Mouse (Mus musculus): ENCODE measurements at regions not wholly inside any gene's neighbourhood (a gene's known extent, or its start where the extent isn't known, plus 50 kb on each side); places are given as distances from the start of the nearest gene placed in this dataset.

DNA sequence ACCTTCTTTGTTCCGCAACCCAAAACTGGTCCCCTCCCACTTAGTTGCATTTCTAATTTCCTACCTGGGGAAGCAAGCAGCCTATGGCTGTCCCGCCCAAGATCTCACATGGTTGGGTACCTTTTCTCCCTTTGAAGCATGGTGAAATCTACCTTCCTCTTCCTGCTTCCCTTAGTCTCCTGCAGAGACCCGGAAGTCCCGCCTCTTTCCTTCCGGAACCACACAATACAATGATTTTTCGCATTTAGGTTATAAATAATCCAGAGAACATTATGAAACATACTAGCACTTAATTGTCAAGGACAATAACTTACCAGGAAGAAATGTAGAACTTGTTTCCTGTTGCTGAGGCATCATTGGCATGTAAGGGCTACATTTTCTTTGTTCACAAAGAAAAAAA is 58.8 kb downstream of the 1700009N14Rik start:
- no peak for DNase-seq

DNA sequence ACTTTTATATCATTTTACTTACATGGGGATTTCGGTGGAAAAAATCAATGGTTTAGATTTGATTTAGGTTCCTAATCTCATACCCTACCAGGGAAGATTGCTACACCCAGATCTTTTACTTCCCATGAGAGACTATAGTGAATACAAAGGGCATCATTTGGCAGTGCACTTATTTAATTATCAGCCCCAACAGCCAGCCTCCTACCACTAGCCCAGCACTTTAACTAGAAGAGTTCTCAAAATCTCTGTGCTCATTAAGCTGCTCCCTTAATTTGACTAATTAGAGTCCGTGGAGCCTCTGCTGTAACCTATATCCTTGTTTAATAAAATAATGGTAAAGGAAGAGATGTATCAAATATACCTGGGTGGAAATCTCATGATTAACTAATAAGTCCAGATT is 77.4 kb downstream of the 1700009N14Rik start:
- DNase-seq = no peak

DNA sequence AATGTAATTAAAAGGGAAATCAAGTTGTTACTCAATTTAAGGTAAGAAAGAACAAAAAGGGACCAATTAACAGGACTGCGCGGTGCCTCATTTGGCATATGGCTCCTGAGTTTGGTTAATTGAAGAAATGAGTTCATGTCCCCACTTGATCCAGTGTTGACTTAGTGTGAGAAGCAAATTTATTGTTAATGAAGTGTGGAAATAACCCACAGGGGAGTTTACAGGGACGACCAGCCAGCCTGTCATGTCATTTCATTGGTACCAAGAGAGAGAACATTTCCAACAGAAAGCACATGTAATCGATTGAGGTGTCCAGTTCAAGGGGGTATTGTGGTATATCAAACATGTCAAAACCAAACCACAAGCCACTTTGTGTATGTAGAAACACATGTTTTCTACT is 78.6 kb downstream of the 1700009N14Rik start:
- DNase-seq = no peak

DNA sequence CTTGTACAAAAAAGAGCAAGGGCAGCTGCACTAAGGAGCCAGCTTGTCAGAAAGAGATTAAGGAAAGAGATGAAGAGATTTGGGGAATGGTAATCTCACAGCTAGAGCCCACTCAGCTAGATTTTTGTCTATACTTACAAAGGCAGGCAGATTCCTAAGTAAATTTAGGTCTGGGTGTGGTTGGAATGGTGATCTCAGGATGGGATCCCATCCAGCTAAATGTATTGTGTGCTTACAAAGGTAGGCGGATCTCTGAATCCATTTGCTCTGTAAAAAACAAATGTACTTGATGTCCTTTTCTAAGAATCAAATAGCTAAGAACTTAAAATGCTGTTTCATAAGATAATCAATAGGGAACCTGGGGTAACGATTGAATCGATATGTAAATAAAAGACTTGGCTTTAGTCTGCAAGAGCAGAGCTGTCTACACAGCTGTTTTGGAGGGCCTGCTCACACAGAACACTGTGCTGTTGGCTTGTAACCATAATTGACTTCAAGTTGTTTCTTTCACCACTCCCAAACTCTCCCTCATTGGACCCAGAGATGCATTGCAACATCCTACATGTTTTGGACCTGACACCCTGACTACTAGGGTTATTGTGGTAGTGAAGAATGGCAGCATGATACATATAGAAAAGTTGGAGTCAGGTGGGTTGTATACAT is 106.1 kb downstream of the 1700009N14Rik start:
- no peak for DNase-seq

DNA sequence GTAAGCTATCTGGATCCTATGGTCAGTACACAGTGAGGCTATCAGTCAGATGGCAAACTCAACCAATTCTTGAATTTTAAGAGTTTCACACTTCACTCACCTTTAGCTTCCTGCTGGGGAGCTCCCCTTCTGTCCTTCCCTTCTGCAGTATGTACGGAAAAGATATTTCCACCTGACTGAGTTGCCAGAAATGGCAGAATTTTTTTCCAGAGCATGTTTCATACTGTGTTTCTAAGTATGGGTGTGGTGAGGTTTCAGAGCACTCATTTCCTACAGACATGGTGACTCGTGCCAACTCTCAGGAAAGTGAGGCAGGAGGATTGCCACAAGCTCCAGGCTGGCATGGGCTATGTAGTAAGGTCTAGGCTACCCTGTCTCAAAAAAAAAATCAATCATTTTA is 147.3 kb downstream of the 1700009N14Rik start:
- no peak for DNase-seq

- no peak for DNase-seq
Observed at GRCm38 (mm10) chr4:39605046-39605445, 155.0 kb downstream of the 1700009N14Rik start.

DNA sequence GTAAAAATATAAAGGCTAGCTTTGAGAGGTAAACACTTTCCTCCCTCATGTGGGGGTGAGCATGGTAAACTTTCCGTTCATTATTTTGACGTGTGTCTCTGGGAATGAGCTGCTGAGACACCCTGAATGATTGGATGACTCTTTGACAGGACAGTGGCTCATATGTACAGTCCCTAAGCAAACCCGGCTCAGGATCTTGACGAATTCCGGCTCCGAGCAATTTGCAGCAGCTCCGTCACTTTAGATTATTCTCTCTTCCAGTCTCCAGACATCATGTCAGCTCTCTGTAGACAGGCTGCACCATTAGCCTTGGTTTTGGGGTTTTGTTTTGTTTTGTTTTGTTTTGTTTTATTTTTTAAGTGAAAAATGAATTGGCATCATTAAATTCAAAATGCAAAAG is 194.0 kb downstream of the 1700009N14Rik start:
- no peak for DNase-seq

- DNase-seq = no peak
Observed at GRCm38 (mm10) chr4:39644849-39645248, 194.8 kb downstream of the 1700009N14Rik start.

GRCm38 (mm10) chr4:39660538-39660937 is 210.4 kb downstream of the 1700009N14Rik start:
- no peak for DNase-seq

DNA sequence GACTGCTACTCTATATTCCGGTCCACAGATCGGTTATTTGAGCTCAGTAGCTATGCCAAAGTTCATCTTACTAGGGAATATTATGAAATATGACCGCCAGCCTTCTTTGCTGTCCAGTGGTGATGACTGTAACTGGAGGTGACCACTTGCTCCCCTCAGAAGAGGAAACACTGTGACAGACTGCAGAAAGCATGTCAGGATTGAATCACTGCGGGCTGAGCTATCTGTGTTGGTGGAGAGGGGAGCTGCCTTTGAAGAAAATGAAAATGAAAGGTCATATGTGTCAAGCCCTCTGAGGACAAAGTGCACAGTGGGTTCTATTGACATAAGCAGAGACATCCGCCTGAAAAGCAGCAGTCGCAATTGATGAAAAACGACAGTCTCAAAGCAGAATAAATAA is 222.5 kb downstream of the 1700009N14Rik start:
- DNase-seq = no peak

DNA sequence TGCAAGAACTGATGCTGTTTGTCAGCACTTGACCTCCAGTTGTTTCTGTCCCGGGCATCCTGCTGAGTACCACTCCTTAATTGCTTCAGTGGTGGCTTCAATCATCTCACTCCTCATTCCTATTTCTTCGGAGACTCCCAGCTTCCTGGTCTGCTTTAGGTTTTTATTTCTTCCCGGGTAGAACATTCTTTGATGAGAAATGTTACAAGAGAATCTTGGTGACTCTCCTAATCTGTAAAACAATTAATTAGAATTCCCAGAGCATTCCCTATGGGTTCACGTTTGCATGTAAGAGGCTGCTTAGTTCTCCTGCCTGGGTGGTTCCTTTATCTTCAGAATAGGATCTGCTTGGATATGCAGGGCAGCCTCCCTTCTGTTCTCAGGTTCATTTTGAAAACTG is 245.1 kb downstream of the 1700009N14Rik start:
- no peak for DNase-seq

GRCm38 (mm10) chr4:39697565-39697964 is 247.5 kb downstream of the 1700009N14Rik start:
- peak; percentile 44 for DNase-seq

DNA sequence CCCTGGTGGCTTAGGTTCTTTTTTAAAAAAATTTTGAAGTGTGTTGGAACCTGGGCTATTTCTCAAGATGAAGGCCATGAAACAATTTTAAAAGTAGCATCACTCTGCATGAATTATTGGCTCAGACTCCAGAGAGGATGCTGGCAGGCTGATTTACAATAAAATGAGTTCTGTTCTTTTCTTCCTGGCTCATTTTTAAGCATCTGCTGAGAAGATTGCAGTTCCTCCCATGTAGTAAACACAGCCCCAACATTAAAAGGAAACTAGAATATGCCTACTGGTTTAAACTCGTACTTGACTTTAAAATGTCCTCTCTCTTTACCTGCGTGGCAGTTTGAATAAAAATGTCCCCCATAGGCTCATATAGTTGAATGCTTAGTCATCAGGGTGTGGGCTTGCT is 249.3 kb downstream of the 1700009N14Rik start:
- no peak for DNase-seq

- DNase-seq = no peak
Observed at GRCm38 (mm10) chr4:39717477-39717876, 267.4 kb downstream of the 1700009N14Rik start.

DNA sequence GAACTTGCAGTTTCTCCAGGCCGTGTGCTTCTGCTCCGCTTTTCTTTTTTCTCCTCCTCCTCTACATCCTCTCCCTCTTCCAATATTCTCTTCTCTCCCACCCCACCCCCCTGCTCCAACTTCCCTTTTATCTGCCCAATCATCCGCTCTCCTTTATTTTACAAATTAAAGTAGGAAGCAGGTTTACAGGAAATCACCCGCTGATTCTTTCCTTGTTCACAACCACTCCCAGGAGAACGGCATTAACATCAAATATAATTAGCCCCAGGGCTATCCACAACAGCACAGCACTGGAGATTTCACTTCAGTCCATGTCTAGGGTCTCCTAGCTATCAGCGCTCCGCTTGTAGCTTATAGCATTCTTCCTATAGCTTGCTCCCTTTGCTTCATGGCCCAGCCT is 268.6 kb downstream of the 1700009N14Rik start:
- DNase-seq = no peak

GRCm38 (mm10) chr4:39719951-39720350 is 269.9 kb downstream of the 1700009N14Rik start:
- DNase-seq = no peak

GRCm38 (mm10) chr4:39721524-39721923 is 271.4 kb downstream of the 1700009N14Rik start:
- DNase-seq = no peak

DNA sequence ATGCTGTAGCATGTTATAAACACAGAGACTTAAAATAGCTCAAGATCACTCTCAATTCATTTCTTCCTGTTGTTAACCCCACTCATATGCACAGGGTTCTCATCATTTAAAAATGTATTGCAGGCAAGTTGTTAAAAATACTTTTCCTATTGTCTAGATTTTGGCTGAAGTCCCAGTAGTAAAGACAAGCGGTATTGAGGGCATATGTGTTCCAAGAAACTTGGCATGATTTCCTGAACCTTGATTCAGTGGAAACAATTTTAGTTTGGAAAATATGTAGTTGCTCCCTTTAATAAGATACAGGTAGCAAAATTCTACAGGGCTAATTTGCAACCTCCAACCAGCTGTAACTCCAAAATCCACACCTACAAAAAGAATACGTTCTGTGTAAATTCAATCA is 315.5 kb downstream of the 1700009N14Rik start:
- no peak for DNase-seq

- no peak for DNase-seq
Observed at GRCm38 (mm10) chr4:39791096-39791495, 341.0 kb downstream of the 1700009N14Rik start.

DNA sequence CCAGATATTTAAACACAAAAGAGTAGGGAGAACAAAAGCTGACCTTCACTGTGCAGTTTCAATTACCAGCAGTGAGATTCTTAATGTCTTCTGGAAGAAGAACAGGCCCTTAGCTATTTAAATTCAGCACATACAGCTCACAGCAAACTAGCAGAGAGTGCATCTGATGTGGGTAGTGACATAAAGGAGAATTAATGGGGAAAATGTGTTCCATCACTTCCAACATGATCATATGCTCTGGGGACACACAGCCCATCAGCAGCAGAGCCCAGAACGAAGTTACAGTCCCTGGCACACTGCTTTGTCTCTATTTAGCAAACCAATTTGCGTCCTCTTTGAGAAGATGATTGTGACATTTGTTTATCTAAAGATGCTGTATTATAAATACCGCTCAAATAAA is 332.9 kb upstream of the Aco1 start:
- DNase-seq = no peak

- DNase-seq = no peak
Observed at GRCm38 (mm10) chr4:39812766-39813165, 330.1 kb upstream of the Aco1 start.

GRCm38 (mm10) chr4:39815620-39816019 is 327.3 kb upstream of the Aco1 start:
- DNase-seq = no peak

- no peak for DNase-seq
Observed at GRCm38 (mm10) chr4:39817675-39818074, 325.2 kb upstream of the Aco1 start.

DNA sequence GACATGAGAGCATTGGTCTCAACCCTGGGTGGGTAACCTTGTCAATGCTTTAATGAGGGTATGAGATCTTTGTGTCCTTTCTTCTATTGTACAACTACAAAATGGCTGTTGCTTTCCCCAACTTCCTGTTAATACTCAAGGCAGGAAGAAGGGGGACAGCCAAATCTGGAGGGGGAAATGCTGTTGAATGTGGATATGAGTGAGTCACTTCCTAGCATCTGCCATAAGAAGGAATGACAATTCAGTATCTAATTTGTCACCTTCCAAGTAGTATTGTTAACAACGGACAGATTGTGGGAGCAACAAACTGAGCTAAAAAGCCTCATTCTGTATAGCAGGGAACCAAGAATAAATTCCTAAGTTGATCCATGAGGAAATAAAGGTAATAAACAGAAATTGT is 309.2 kb upstream of the Aco1 start:
- no peak for DNase-seq

All from kidney, postnatal 14 days (tissue).